Mouse (Mus musculus): Measurements from ENCODE around the gene Foxn2.
A peak's percentile ranks its signal among the peaks of the same experiment; 100 is the strongest.
"Not testable (repeated sequence)": the region's sequence is repeated elsewhere in the genome, so short reads cannot be mapped to it uniquely, and the experiment has no call there.

Foxn2 gene

DNA sequence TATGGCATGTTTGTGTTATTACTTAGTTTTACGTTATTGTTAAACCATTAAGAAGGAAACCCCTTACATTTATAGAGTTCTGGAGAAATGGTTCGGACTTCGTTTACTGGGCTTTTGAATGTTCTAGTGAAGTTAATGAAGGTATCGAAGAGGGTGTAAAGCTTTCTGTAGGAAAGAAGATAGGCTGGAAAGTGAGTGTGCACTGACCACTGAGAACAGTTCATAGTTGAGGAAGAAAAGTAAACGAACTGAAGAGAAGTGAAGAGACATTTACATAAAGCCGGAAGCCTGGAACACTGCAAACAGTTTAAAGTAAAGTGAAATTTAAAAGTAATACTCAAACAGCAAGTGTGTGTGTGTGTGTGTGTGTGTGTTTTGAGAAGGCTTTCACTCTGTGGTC lies 2.1 kb downstream of the Foxn2 start:
- no peak for DNase-seq

DNA sequence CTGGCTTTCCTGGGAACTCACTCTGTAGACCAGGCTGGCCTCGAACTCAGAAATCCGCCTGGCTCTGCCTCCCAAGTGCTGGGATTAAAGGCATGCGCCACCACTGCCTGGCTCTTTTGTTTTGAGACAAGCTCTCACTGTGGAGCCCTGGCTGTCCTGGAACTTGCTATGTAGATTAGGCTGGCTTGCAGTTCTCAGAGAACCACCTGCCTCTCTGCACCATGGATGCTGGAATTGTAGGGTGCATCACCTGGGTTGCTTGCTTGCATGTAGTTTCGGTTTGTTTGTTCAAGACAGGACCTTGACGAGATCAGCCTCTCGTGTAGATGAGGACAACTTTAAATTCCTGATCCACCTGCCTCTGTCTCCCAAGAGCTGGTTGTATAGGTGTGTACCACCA lies 2.7 kb downstream of the Foxn2 start:
- DNase-seq: no peak

DNA sequence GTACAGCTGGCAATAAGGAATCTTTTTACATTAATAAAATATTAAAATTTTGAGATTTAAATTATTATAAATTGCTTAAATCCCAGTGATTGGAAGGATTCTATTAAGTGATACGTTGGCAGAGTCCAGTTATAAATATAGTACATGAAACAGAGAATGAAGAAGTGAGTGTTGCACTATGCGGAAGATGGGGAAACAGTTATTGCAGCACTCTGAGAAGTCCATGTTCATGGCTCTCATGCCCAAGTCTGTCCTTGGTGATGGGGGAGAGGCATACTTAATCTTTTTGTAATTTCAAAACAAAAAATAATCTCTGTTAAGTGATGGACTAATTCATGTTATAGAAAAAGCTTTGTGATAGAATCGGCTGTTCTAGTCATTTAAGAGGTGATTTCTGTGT lies 17.6 kb downstream of the Foxn2 start:
- DNase-seq: no peak

DNA sequence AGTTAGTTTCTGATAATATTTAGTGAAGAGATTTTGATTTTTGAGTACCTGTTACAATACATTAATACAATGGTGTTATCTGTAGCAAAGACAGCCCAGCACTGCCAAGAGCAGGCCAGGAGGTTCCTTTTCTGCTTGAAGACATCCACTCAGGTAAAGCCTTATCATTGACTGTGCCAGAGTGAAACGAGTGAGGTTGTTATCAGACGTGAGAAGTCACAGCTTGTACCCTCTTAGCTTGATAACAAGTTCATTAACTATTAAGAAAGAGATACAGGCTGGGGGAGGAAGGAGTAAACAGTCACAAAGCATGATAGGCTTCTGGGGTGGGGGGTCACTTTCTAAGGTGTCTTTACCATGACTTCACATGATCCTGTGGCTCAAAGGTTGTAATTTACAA lies 19.0 kb downstream of the Foxn2 start:
- no peak for DNase-seq

DNA sequence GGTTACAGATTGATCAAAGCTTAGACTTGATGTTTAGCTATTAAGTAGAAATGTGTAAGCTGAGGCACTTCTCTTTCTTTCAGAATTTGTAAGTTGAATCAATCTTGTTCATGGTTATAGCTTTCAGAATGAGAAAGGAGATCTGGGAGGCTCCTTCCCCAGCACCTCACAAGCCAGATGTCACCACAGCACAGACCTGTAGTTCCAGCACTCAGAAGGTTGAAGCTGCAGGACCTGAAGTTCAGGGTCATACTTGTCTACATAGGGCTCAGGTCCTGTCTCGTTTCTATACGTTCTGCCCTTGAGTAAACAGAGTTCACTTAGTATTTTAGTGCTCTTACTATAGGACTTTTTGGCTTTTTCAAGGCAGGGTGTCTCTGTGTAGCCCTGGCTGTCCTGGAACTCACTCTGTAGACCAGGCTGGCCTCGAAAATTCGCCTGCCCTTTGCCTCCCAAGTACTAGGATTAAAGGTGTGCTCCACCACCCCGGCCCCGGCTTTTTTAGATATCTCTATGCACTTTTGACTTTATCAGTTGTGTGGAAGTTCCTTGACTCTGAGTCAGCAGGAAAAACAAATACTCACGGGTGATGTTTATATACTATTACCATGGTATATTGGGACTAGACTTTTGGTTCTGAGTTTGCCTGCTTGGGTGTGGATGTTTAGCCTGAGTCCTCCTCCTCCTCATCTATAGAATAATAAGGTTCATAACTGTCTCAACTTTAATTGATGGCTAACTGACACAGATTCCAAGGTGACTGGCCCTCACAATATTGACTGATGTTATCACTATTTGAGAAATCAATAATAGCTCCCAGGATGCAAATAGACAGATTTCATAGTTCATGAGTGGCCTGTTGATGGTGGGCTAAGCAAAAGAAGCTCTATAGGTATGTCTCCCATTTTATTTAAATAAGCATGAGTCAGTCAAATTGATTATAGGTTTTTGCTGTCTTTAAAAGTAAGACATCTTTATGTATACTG lies 19.7 kb downstream of the Foxn2 start:
- DNase-seq: no peak

DNA sequence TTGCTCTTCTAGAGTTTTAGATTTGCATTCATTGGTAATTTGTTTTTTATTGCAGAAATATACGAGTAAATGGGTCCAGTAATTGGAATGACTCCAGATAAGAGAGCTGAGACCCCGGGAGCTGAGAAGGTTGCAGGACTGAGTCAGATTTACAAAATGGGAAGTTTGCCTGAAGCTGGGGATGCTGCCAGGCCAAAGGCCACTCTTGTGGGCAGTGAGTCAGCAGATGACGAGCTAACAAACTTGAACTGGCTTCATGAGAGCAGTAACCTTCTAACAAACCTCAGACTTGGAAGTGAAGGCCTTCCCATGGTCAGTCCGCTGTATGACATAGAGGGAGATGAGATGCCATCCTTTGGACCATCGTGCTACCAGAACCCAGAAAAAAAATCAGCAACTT lies 22.1 kb downstream of the Foxn2 start:
- peak; percentile 75 to 82 for DNase-seq

DNA sequence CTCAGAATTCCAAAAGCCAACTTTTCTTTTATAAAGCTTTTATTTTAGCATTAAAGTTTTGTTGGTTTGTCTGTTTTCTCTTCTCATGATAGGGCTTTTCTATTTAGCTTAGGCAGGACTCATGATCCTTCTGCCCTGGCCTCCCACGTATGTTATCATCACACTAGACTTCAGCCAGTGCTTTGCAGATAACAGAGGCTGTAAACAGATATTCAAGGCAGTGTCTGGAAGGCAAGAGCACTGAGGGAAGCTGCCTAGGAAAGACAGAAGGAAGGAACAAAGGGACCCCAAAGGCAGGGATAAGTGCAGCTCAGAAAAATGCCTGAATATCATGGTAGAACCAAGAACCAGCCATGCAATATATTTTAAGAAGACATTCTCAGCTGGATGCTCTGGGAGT lies 26.1 kb downstream of the Foxn2 start:
- DNase-seq: no peak

DNA sequence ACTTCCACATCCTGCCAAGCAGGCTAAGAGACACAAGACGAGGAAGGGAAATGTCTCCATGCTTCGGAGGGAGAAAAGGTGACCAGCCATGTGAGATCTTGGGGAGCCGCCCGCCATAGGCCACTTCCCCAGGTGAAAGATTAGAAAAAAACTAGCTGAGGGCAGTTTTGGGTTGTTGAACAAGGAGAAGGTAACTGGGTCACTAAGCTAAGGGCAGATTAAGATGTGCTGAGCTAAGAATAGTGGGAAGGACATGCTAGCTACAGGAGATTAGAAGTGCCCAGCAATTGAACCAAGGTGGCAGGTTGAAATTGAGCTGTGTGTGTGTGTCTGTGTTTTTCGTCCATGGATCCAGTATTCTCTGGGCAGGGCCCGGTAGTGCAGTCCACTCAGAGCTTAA lies 27.2 kb downstream of the Foxn2 start:
- no peak for DNase-seq

DNA sequence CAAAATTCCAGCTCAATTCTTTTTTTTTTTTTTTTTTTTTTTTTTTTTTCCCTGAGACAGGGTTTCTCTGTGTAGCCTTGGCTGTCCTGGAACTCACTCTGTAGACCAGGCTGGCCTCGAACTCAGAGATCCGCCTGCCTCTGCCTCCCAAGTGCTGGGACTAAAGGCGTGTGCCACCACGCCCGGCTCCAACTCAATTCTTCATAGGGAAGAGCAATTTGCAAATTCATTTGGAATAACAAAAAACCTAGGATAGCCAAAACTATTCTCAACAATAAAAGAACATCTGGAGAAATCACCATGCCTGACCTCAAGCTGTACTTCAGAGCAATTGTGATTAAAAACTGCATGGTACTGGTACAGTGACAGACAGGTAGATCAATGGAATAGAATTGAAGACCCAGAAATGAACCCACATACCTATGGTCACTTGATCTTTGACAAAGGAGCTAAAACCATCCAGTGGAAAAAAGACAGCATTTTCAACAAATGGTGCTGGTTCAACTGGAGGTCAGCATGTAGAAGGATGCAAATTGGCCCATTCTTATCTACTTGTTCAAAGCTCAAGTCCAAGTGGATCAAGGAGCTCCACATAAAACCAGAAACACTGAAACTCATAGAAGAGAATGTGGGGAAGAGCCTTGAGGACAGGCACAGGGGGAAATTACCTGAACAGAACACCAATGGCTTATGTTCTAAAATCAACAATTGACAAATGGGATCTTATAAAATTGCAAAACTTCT lies 28.3 kb downstream of the Foxn2 start:
- not testable (repeated sequence) for DNase-seq

DNA sequence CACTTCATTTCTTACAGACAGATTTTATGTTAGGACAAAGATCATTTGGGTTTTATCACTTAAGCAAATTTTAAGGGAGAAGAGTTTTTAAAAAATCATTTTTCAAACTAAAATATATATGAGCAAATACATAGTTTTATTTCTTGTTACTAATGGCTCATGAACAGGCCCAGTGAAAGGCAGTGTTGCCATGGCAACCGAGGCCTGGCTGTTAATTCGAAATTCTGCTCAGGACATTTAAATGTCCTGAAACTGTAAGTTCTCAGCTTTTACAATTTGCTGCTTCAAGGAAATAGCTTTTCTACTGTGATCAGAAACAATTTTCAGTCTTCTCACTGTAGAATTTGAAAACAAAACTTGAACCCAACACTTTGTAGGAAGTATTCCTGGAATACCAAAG lies 33.3 kb downstream of the Foxn2 start:
- no peak for DNase-seq

DNA sequence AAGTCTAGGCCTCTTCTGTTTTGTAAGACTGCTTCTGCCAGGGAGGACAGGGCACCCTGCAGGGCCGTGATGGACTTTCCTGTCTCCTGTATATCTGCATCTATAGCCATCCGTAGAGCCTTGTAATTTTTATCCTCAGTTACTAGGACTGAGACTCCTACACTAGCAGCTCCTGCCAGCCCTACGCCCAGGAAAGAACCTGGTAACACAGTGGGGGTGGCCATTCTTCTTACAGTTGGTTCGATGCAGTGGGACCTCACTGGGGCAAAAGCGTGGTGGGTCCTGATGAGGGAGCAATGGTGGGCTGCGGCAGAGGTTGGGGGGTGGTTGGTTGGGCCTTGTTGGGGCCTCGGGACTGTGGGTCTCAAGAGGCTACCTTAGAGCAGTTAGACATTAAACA lies 36.7 kb downstream of the Foxn2 start:
- no peak for DNase-seq

DNA sequence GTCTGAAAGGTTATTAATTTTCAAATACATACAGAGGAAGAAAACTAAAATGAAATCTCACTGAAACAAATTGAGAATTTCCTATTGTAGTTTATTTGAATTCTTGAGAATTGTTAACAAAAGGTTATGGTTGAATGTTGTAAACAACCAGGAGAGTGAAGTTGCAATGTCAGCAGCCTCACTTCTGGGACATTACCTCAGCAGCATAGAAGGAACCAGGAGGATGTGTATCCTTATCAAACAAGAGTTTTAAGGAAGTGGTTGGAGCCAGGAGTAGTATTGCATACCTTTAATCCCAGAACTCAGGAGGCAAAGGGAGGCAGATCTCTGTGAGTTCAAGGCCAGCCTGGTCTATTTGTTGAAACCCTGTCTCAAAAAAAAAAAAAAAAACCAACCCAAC lies 37.2 kb downstream of the Foxn2 start:
- DNase-seq: no peak

DNA sequence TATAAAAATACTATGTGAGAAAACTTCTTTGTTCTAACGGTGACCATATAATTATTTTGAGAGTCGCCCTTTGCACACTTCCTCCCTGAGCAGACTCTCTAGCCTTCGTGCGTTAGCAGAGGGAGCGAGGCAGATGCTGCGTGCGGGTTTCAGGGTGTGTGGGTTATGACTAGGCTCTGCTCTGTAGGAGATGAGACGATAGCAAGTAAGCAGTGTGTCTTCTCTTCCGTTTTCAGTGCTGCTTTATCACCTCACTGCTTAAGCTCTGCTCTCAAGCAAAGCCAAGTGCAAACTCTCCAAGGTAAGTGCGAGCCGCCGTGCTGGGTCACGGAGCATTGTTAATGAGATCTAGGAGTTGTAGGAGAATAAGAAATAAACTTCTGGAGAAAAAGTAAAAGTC lies 38.5 kb downstream of the Foxn2 start:
- no peak for DNase-seq

DNA sequence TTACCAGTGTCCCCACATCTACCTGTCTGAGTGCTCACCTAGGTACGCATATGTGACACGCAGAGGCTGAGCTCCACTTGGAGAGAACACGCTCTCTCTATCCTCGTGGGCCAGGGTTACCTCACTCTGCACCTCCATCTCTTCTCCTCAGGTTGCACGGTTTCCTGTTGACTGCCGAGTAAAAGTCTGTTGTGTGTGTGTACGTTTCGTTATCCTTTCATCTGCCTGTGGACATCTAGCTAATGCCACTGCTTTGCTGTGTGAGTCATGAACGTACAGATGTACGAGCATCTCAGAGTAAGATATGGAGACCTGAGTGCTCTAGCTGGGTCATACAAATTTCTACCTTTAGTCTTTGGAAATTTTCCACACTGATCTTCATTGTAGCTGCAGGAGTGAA lies 39.9 kb downstream of the Foxn2 start:
- DNase-seq: no peak

DNA sequence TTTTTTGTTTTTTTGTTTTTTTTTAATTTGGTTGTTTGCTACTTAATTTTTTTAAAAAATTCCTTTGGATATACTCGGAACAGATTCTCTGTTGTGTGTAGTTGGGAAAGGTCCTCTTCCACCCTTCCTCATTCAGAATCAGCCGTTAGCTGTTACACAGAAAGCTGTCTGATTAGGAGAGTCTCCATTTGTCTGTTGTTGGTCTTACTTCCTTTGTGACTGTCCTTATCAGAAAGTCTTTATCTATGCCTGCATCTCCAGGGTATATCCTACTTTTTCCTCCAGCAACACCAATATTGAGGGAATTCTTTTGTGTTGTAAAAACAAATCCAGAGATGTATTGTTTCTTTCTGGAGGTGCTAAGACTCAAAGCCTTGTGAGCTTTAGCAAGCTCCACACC lies 40.6 kb downstream of the Foxn2 start:
- no peak for DNase-seq

DNA sequence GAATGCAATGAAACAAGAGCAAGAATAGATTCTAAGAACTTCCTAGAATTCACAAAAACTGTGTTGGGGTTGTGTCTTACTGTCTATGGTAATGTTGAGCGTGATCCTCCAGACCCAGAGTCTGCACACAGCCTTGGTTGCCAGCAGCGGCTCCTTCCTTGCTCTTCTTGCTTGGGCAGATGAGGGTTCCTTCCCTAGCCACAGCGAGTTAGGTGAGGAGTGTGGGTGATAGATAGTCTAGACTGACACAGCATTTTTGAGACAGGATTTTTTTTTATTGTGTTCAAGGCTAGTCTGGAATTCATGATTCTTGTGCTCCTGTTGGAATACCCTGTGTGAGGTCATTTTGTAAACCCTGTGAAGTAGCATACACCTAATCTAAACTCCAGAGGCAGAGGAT lies 41.1 kb downstream of the Foxn2 start:
- DNase-seq: no peak

DNA sequence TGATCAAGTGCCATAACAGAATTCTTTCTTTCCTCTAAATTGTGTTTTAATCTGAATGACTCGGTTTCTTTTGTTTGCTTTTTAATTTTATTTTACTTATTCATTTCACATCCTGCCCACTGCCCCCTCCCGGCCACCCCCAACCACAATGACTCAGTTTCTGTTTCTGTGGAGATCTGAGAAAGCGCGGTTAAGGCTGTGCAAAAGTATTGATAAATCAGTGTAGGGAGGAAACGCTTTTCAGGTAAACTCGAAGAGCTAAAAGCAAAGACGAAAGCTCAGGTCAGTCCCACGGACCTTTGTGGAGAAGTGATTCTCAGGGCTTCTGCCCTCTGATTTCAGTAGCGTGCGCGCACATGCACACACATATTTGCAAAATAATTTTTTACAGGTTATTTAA lies 44.0 kb downstream of the Foxn2 start:
- no peak for DNase-seq

DNA sequence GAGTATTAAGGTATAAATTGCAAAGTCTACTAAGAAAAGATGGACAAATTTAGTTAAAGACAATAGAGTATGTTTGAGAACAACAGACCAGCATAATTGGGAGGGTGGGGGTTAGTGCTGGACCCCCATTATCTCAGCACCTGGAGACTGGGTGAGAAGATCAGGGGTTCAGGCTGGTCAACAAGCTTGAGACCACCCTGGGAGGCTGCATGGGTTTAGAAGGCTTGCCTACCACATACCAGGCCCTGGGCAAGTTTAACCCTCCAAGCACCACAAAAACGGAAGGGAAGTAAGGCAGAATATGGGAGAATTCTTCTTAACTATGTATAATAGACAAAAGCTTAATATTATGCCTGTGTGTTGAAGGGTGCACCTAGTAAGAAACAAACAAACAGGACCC lies 44.4 kb downstream of the Foxn2 start:
- no peak for DNase-seq

DNA sequence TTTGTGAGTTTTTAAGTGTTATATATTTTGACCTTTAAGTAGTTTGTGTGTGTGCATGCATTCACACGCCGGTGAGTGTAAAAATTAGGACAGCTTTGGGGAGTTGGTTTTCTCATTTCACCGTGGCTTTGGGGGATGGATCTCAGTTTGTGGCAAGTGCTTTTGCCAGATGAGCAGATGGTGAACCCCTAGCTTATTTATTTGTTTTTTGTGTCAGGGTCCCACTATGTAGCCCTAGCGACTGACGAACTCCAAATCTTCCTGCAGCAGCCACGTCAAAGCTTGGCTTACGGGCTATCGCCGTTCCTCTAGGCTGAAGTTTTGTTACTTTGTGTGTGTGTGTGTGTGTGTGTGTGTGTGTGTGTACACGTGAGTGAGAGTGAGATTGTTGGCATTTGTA lies 50.0 kb downstream of the Foxn2 start:
- DNase-seq: no peak

DNA sequence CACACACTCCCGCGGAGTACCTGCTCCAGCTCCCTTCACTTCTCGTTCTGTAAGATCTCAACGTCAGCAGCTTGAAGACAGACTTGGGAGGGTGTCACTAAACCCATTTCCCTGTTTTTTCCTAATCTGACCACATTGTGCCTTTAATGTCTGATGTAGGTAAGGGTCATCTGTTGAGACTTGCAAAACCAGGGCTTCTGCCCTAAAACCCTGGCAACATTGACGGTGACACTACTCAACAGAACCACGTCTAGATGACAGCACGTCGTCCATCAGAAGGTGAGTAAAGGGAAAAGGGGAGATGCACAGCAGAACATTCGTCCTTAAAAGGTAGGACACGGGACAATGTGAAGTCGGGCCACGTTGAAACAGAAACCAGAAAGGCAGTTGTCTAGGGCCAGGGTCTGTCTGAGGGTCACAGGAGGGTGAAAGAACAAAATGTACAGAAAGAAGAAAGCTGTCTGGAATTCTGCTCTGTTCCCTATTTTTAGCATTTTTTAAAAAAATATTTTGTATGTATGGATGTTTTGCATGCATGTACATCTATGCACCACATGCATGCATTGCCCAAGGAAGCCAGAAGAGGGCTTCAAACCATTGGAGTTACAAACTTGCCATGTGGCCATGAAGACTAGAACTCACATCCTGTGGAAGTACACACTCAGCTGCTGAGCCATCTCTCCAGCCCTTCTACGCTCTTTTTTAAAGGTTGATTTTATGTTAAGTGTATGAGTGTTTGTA lies 51.0 kb downstream of the Foxn2 start:
- no peak for DNase-seq

DNA sequence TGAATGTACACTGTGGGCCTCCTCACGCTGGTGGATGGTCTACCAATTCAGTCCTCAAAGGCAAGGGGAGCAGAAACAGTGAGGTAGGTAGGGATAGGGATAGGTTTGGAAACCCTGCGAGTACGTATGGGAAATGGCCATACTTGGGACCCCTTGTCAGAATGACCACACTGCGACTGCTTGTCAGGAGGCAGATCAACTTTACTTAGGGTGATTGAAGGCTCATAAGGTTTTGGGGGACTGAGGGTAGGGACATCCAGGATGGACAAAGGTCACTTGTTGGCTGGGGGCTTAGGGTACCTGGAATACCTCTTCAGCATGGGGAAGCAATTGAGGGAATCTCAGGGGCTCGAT lies 51.6 kb downstream of the Foxn2 start:
- DNase-seq: no peak

DNA sequence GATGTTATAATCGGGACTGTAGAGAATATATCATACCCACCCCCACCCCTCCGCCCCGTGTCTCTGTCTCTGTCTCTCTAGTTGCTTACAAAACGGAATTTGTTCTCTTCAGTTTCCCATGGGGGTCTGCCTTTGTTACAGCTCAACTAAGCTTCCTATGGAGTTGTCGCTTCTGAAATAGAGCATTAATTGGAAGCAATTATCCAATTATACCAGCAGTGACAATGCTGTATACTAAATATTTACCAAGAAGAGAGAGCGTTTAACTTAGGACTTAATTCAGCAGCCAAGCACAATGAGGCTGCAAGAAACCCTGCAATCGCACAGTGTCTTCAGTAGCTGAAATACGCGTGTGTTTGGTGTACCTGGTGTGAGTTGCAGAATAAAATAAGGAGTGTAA lies 53.0 kb downstream of the Foxn2 start:
- DNase-seq: no peak

DNA sequence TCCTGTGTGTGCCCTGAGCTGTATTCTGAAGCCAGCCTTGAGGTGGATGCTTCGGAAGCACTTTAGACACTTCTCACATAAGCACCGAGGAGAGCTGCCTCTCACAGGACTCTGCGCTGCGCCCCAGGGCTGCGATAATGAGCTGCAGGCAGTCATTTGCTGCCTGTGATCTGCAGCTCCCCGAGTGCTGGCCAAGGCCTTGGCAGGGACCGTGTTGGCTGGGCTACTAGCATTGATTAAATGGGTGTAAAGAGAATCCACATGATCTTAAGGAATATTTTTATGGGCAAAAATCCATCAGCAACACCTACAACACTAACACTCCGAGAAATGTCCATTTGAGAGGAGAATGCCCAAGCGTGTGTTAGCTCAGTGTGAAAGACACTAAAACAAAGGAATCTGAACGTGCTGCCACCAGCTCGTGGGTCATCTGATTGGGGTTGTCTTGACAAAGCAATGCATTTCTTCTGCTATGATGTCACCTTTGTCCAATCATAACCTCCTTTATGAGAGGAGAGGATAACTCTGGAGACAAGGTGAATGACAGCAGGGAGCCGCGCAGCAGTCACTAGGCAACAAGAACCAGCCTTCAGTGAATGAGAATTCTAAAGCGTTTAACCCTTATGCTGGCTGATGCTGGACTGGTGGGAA lies 53.7 kb downstream of the Foxn2 start:
- no peak for DNase-seq

Data from kidney, adult 8-10 months (tissue).